Mouse (Mus musculus): Measurements from ENCODE around the gene Rrn3.

DNA sequence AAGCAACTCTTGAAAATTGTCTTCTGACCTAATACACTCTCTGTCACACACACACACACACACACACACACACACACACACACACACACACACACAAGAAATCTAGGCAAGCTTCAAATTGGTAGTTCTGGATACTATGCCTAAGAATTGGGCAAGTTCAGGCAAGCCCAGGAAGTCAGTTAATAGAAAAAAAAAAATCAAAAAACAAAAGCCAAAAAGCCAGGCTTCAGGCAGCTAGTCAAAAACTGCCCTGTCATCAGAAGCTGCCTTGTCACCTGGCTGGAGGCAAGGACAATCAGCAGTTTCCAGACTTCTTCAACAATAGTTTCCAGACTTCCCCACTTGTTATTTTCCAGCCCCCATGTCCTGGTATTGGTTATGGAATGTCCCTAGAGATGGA lies 14.1 kb upstream of the Rrn3 start:
- no peak for TF ChIP-seq POLR2A (IDR thresholded peaks at IDR 0.05; ENCODE audit: low read depth, low read length)
- no peak for TF ChIP-seq MYC (IDR thresholded peaks at IDR 0.05; ENCODE audit: low read depth, low read length)
- no peak for TF ChIP-seq CTCF (conservative IDR thresholded peaks at IDR 0.05 in 1 of 2, IDR thresholded peaks at IDR 0.05 in 1 of 2; ENCODE audit: low read depth in 2 of 2, low read length in 2 of 2)
- TF ChIP-seq TBP (conservative IDR thresholded peaks at IDR 0.05; ENCODE audit: low read depth, low read length), result no peak
- no peak for TF ChIP-seq HCFC1 (IDR thresholded peaks at IDR 0.05; ENCODE audit: low read depth, low read length)
- peak; percentile 71; the same call in 1 of the 2 replicates for TF ChIP-seq CHD1 (IDR thresholded peaks at IDR 0.05; ENCODE audit: low read depth, low read length)
- no peak for TF ChIP-seq ELF1 (IDR thresholded peaks at IDR 0.05; ENCODE audit: low read depth, low read length)
- TF ChIP-seq ZMIZ1 (IDR thresholded peaks at IDR 0.05; ENCODE audit: low read depth, low read length), result no peak
